Mouse (Mus musculus) MEL (cell line): ENCODE results near the gene Marveld3.

Experiments used
- CTCF ChIP-seq, 3 experiments: IDR thresholded peaks in 2 of 3; conservative IDR thresholded peaks in 1 of 3; 2 replicates each; pipeline ENCODE4 v1.5.1; 2011 to 2012; ENCODE audit warnings: low read length in 3 of 3, low read depth in 2 of 3, mild to moderate bottlenecking in 2 of 3, improper control_type of control experiment in 1 of 3, inconsistent platforms in 1 of 3, mixed read lengths in 1 of 3, moderate library complexity in 1 of 3; ENCODE audit not compliant: control insufficient read depth in 1 of 3, insufficient read depth in 1 of 3, poor library complexity in 1 of 3, severe bottlenecking in 1 of 3
- E2F4 ChIP-seq: IDR thresholded peaks from 2 replicates; pipeline ENCODE4 v1.6.1; 2011; ENCODE audit warnings: low read depth, low read length, improper control_type of control experiment, borderline replicate concordance
- HCFC1 ChIP-seq: IDR thresholded peaks from 2 replicates; pipeline ENCODE4 v1.6.1; 2012; ENCODE audit warnings: low read depth, mild to moderate bottlenecking, inconsistent platforms, low read length, improper control_type of control experiment, moderate library complexity
- MAFK ChIP-seq: IDR thresholded peaks from 2 replicates; pipeline ENCODE4 v1.6.1; 2011; ENCODE audit warnings: low read depth, mild to moderate bottlenecking, low read length, improper control_type of control experiment, borderline replicate concordance
- MEF2A ChIP-seq: IDR thresholded peaks from 2 replicates; pipeline ENCODE4 v1.6.1; 2014; ENCODE audit warnings: low read depth, mild to moderate bottlenecking, inconsistent platforms, low read length, improper control_type of control experiment; ENCODE audit not compliant: poor library complexity, insufficient replicate concordance, severe bottlenecking; ENCODE audit errors: extremely low read depth
- MYB ChIP-seq: IDR thresholded peaks from 2 replicates; pipeline ENCODE4 v1.6.1; 2011; ENCODE audit warnings: mild to moderate bottlenecking, low read depth, low read length, improper control_type of control experiment
- POLR2A ChIP-seq, 2 experiments: IDR thresholded peaks; 2 replicates each; pipeline ENCODE4 v1.6.1; 2011 to 2012; ENCODE audit warnings: low read length in 2 of 2, mild to moderate bottlenecking in 2 of 2, control low read depth in 1 of 2, improper control_type of control experiment in 1 of 2, low read depth in 1 of 2, moderate library complexity in 1 of 2; ENCODE audit not compliant: control insufficient read depth in 1 of 2, insufficient read depth in 1 of 2, poor library complexity in 1 of 2
- POLR2AphosphoS2 ChIP-seq: IDR thresholded peaks from 2 replicates; pipeline ENCODE4 v1.6.1; 2011; ENCODE audit warnings: low read length, improper control_type of control experiment
- UBTF ChIP-seq: IDR thresholded peaks from 2 replicates; pipeline ENCODE4 v1.6.1; 2012; ENCODE audit warnings: low read depth, mild to moderate bottlenecking, inconsistent platforms, low read length, improper control_type of control experiment, moderate library complexity, borderline replicate concordance; ENCODE audit not compliant: insufficient read depth
- USF2 ChIP-seq, 2 experiments: IDR thresholded peaks; 2 replicates each; pipeline ENCODE4 v1.6.1; 2011 to 2012; ENCODE audit warnings: improper control_type of control experiment in 2 of 2, low read length in 2 of 2, borderline replicate concordance in 1 of 2, inconsistent platforms in 1 of 2, low read depth in 1 of 2, mild to moderate bottlenecking in 1 of 2; ENCODE audit not compliant: insufficient read depth in 1 of 2
- ZMIZ1 ChIP-seq: IDR thresholded peaks from 2 replicates; pipeline ENCODE4 v1.6.1; 2012; ENCODE audit warnings: low read depth, mild to moderate bottlenecking, inconsistent platforms, low read length, improper control_type of control experiment, moderate library complexity
- ZNF384 ChIP-seq: IDR thresholded peaks from 2 replicates; pipeline ENCODE4 v1.6.1; 2012; ENCODE audit warnings: low read depth, mild to moderate bottlenecking, inconsistent platforms, low read length, improper control_type of control experiment

DNA sequence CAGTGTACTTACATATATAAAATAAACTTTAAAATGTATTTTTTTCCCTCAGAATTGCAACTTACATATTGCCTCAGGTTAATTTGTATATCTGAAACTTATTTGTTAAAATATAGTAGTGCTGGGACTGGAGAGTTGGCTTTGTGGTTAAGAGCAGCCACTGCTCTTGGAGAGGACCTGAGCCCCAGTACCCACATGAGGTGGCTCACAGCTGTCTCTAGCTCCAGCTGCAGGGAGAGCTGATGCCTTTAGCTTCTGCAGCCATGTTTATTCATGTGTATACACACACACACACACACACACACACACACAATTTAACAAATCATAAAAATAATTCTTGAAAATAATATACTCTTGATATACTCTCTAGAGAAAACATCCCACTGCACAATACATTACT, 59.6 kb downstream of the Marveld3 start:
- TF ChIP-seq MYB (no peak), POLR2AphosphoS2 (no peak), CTCF (IDR thresholded peaks at IDR 0.05 in 2 of 3, conservative IDR thresholded peaks at IDR 0.05 in 1 of 3; ENCODE audit: control insufficient read depth in 1 of 3, insufficient read depth in 1 of 3, low read depth in 2 of 3, low read length in 3 of 3, poor library complexity in 1 of 3, severe bottlenecking in 1 of 3) (no peak), MAFK (no peak), UBTF (no peak), E2F4 (no peak), USF2 (IDR thresholded peaks at IDR 0.05; ENCODE audit: borderline replicate concordance in 1 of 2, insufficient read depth in 1 of 2, low read depth in 1 of 2, low read length in 2 of 2) (no peak), MEF2A (no peak), HCFC1 (no peak), ZNF384 (no peak), POLR2A (IDR thresholded peaks at IDR 0.05; ENCODE audit: control insufficient read depth in 1 of 2, insufficient read depth in 1 of 2, low read depth in 1 of 2, low read length in 2 of 2, poor library complexity in 1 of 2) (no peak), ZMIZ1 (no peak)
